Mouse (Mus musculus): ENCODE measurements around the gene Raf1. TPM values are rescaled to one million over a fixed set of nuclear protein-coding genes. Genes with fewer than 3 reads are reported as not detected.
"Not testable (repeated sequence)": the region's sequence is repeated elsewhere in the genome, so short reads cannot be mapped to it uniquely, and the experiment has no call there.

Gene Raf1
- polyA plus RNA-seq, 1 experiment from 2014 or later = 110 TPM

DNA sequence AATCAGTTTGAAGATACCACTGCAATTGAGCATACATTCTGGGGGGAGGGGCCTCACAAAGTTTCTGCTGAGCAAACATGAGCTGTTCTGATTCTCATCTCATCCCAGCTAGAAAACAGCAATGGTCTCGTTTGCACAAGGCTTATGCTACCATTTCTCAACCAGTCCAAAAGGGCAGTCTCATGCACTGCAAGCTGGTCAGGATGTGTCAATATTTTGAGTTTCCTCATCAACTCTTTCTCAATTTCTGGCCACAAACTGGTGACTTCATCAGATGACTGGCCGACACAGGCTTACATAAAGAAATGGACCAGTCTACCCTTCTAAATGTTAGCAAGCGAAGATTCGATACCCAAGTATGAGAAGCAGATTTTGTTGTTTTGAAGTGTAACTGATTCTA lies 9.8 kb downstream of the Raf1 start:
- H3K4me1 ChIP-seq (ENCODE audit: control insufficient read depth, insufficient read depth, low read depth, low read length) = no peaks in the 10 kb centered on the region
- no peak overlapping the region for H3K27ac ChIP-seq (ENCODE audit: low read depth, low read length)
- H3K9me3 ChIP-seq (ENCODE audit: control insufficient read depth, low read length) = no peaks in the 10 kb centered on the region
- no peak overlapping the region for H3K4me2 ChIP-seq (ENCODE audit: low read length)
- no peak overlapping the region for H3K4me3 ChIP-seq (ENCODE audit: low read length)
- 90% methylated on average over 4 of the region's 4 CpGs for WGBS
- ATAC-seq = no peak
- H3K27me3 ChIP-seq (replicated peaks; ENCODE audit: control insufficient read depth, insufficient read depth, low read length) = no peaks in the 10 kb centered on the region
- no peaks in the 10 kb centered on the region for H3K36me3 ChIP-seq (ENCODE audit: control insufficient read depth, insufficient read depth, low read length)
- H3K9ac ChIP-seq (ENCODE audit: low read depth, low read length) = no peak overlapping the region

DNA sequence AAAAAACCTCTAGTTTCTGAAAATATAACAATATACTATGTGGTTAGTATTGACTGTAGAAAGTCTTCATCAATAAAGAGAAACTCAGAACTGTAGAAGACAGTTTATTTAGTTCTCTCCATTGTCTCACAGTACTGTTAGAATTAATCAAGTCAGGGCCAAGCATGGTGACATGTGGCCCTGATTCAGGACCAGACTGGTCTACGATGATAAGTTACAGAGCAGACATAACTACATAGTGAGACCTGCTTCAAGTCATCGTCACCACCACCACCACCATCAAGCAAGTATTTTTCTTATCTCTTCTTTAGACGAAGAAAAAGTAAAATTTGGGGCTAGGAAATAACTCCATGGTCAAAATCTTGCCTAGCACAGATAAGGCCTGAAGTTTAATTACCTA lies 12.2 kb downstream of the Raf1 start:
- Histone ChIP-seq H3K4me2 (ENCODE audit: low read length) (no peak overlapping the region), H3K27ac (ENCODE audit: low read depth, low read length) (no peak overlapping the region), H3K4me1 (ENCODE audit: control insufficient read depth, insufficient read depth, low read depth, low read length) (no peaks in the 10 kb centered on the region), H3K9me3 (ENCODE audit: control insufficient read depth, low read length) (no peaks in the 10 kb centered on the region), H3K9ac (ENCODE audit: low read depth, low read length) (no peak overlapping the region), H3K36me3 (ENCODE audit: control insufficient read depth, insufficient read depth, low read length) (no peaks in the 10 kb centered on the region), H3K4me3 (ENCODE audit: low read length) (no peak overlapping the region), H3K27me3 (replicated peaks; ENCODE audit: control insufficient read depth, insufficient read depth, low read length) (no peaks in the 10 kb centered on the region)
- WGBS = 91% methylated on average over 3 of the region's 3 CpGs
- no peak for ATAC-seq

DNA sequence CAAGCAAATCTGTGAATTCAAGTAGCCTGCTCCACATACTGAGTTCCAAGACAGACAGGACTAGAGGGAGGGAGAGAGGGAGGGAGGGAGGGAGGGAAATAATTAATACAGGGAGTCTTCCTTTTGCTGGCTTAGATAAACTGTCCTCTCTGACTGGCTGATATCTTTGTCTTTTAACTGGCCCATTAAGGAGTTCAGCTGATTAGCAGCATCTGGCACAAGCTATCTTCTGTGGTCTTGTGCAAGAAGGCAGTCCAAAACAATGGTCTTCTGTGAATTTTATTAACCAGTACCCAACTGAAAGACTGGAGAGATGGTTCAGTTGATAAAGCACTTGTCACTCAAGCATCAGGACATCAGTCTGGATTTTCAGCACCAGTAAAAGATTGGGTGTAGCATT lies 17.6 kb downstream of the Raf1 start:
- H3K4me1 ChIP-seq (ENCODE audit: control insufficient read depth, insufficient read depth, low read depth, low read length) = peaks cover 6% of the 10 kb centered on the region; the same call in 1 of the 2 replicates
- no peaks in the 10 kb centered on the region for H3K9me3 ChIP-seq (ENCODE audit: control insufficient read depth, low read length)
- H3K9ac ChIP-seq (ENCODE audit: low read depth, low read length) = no peak overlapping the region
- H3K27ac ChIP-seq (ENCODE audit: low read depth, low read length) = no peak overlapping the region
- no peak overlapping the region for H3K4me3 ChIP-seq (ENCODE audit: low read length)
- H3K36me3 ChIP-seq (ENCODE audit: control insufficient read depth, insufficient read depth, low read length) = no peaks in the 10 kb centered on the region
- H3K27me3 ChIP-seq (replicated peaks; ENCODE audit: control insufficient read depth, insufficient read depth, low read length) = no peaks in the 10 kb centered on the region
- H3K4me2 ChIP-seq (ENCODE audit: low read length) = no peak overlapping the region
- no peak for ATAC-seq

DNA sequence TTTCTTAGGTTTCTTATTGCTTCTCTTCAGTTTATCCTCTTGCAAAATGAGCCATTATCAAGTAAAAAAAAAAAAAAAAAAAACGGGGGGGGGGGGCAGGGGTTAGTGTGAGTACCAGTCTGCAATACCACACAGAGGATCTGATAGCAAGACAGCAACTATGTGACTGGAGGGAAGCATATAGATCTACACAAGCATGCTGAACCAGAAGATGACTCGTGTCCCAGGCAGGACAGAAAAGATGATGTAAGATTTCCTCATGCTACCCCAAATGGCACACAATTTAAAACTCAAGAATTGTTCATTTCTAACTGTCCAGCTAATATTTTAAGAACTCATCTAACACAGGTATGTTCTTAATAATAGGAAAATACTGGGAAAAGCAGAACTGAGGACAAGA lies 22.5 kb downstream of the Raf1 start:
- Histone ChIP-seq H3K9me3 (ENCODE audit: control insufficient read depth, low read length) (no peaks in the 10 kb centered on the region), H3K36me3 (ENCODE audit: control insufficient read depth, insufficient read depth, low read length) (no peaks in the 10 kb centered on the region), H3K4me3 (ENCODE audit: low read length) (no peak overlapping the region), H3K9ac (ENCODE audit: low read depth, low read length) (no peak overlapping the region), H3K4me2 (ENCODE audit: low read length) (no peak overlapping the region), H3K27ac (ENCODE audit: low read depth, low read length) (no peak overlapping the region), H3K27me3 (replicated peaks; ENCODE audit: control insufficient read depth, insufficient read depth, low read length) (no peaks in the 10 kb centered on the region), H3K4me1 (ENCODE audit: control insufficient read depth, insufficient read depth, low read depth, low read length) (peaks cover 16% of the 10 kb centered on the region)
- no peak for ATAC-seq
- 81% methylated on average over 1 of the region's 2 CpGs for WGBS

DNA sequence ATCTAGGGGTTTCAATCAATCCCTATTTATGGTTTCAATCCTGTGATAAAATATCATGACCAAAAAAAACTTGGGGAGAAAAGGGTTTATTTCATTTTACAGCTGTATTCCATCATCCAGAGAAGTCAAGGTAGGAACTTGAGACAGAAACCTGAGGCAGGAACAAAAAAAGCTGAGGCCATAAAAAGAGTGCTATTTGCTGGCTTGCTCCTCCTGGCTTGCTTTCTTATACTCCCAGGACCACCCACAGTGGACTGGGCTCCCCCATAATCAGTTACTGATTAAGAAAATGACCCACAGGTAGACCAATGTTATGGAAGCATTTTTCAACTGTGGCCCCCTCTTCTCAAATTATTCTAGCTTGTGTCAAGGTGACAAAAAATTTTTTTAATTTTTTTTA lies 24.7 kb downstream of the Raf1 start:
- Histone ChIP-seq H3K27me3 (replicated peaks; ENCODE audit: control insufficient read depth, insufficient read depth, low read length) (no peaks in the 10 kb centered on the region), H3K27ac (ENCODE audit: low read depth, low read length) (no peak overlapping the region), H3K9me3 (ENCODE audit: control insufficient read depth, low read length) (no peaks in the 10 kb centered on the region), H3K36me3 (ENCODE audit: control insufficient read depth, insufficient read depth, low read length) (no peaks in the 10 kb centered on the region), H3K4me1 (ENCODE audit: control insufficient read depth, insufficient read depth, low read depth, low read length) (peaks cover 14% of the 10 kb centered on the region), H3K9ac (ENCODE audit: low read depth, low read length) (no peak overlapping the region), H3K4me3 (ENCODE audit: low read length) (no peak overlapping the region), H3K4me2 (ENCODE audit: low read length) (no peak overlapping the region)
- no peak for ATAC-seq

DNA sequence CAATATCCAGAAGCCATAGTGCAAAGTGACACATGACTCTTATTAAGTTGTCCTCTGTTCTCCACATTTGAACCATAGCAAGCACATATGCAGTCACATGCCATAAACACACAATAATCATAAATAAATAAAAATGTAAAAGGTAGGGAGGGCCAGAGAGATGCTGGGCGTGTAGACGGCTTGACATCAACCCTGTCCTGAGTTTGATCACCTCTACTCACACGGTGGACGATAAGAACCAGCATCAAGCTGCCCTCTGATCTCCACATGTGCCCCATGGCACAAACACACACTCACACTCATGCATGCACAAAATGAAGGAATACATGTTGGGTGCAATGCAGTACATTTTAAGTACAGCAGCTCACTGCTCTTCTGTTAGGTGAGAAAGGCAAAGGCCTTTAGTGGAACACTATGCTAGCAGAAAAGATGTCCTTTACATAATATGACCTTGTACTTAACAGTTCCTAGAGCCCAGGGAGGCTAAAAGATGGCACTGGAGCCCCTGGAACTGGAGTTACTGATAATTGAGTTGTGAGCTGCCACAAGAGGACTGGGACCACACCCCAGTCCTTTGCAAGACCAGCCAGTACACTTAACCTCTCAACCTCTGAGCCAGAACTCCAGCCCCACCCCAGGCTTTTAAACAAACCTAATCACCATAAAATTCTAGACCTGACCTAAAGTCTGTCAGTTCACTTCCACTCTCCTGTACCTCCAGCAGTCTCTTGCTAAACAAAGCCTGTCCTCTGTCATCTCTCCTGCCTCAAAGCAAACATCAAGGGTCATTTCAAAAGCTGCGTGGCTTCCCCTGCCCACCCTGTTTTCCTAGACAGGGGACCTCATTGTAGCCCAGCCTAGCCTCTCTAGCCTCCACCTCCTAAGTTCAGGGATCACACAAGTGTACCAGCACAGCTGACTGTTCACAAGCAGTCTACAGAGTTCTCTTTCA lies 25.7 kb downstream of the Raf1 start:
- H3K36me3 ChIP-seq (ENCODE audit: control insufficient read depth, insufficient read depth, low read length) = no peaks in the 10 kb centered on the region
- H3K27me3 ChIP-seq (replicated peaks; ENCODE audit: control insufficient read depth, insufficient read depth, low read length) = no peaks in the 10 kb centered on the region
- no peak overlapping the region for H3K27ac ChIP-seq (ENCODE audit: low read depth, low read length)
- no peak overlapping the region for H3K4me3 ChIP-seq (ENCODE audit: low read length)
- no peaks in the 10 kb centered on the region for H3K9me3 ChIP-seq (ENCODE audit: control insufficient read depth, low read length)
- H3K4me2 ChIP-seq (ENCODE audit: low read length) = no peak overlapping the region
- peak; percentile 34; the same call in 1 of the 2 replicates for ATAC-seq
- H3K9ac ChIP-seq (ENCODE audit: low read depth, low read length) = no peak overlapping the region
- H3K4me1 ChIP-seq (ENCODE audit: control insufficient read depth, insufficient read depth, low read depth, low read length) = peaks cover 12% of the 10 kb centered on the region
- 57% methylated on average over 5 of the region's 5 CpGs for WGBS

DNA sequence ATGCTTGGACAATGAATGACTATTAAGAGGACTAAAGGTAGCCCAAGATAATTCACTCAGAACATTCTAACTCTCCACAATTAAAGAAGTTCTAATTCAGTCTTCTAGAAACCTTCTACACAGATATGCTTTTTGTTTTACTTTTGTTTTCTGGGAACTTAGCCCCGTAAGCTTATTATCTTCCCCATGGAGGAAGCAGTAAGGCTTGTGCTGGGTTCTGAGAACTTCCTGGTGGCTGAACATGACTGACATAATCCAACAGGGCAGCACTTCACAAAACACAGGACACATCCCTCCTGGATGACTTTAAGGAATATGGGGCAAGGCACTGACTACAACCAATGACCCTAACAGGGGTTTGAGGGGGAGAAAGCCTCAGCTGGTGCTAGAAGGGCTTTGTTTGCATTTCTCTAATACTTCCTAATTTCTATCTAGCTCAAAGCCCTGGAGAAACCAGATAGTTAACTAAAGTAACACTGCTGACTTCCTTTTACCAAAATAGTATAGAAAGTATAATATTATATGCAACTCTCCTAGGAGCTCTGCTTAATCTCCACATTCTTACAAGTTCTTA lies 26.6 kb downstream of the Raf1 start:
- H3K4me3 ChIP-seq (ENCODE audit: low read length) = no peak overlapping the region
- ATAC-seq = no peak
- H3K36me3 ChIP-seq (ENCODE audit: control insufficient read depth, insufficient read depth, low read length) = no peaks in the 10 kb centered on the region
- no peak overlapping the region for H3K4me2 ChIP-seq (ENCODE audit: low read length)
- H3K27me3 ChIP-seq (replicated peaks; ENCODE audit: control insufficient read depth, insufficient read depth, low read length) = no peaks in the 10 kb centered on the region
- no peak overlapping the region for H3K27ac ChIP-seq (ENCODE audit: low read depth, low read length)
- WGBS = 82% methylated on average over 1 of the region's 1 CpGs
- H3K4me1 ChIP-seq (ENCODE audit: control insufficient read depth, insufficient read depth, low read depth, low read length) = peaks cover 12% of the 10 kb centered on the region
- no peak overlapping the region for H3K9ac ChIP-seq (ENCODE audit: low read depth, low read length)
- H3K9me3 ChIP-seq (ENCODE audit: control insufficient read depth, low read length) = no peaks in the 10 kb centered on the region

DNA sequence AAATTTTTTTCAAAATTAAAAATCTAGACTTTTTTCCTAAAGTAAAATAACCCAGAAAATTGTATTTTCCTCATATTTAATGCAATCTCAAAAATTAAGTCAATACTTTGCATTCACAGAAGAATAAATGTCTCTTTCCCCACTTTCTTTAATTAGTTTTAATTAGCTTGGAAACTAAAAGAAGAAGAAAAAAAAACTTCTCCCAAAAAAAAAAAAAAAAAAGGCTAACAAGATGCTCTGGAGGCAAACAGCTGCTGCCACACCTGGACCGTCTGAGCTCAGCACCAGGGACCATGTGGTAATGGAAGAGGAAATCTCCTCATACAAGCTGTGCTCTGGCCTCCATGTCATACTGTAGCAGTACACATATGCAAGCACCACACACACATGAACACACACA lies 33.1 kb downstream of the Raf1 start:
- 57% methylated on average over 1 of the region's 1 CpGs for WGBS
- no peak overlapping the region for H3K4me2 ChIP-seq (ENCODE audit: low read length)
- no peak for ATAC-seq

DNA sequence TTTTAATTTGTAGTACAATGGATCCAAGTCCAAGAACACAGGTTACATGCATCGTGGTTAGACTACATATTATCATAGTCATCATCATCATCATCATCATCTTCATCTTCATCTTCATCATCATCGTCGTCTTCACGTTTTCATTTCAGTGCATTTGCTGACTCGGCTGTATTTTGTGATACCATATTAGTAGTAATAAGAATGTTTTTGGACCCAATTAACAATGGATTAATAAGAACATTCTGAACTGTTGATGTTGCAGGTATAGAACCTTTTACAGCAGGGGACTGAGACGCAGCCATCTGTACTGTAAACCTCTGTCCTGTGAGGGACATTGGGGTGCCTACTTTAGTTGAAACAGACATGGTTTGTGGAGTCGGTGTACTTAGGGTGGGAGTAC lies 38.2 kb downstream of the Raf1 start:
- H3K36me3 ChIP-seq (ENCODE audit: control insufficient read depth, insufficient read depth, low read length) = peaks cover 24% of the 10 kb centered on the region; the same call in 1 of the 2 replicates
- 94% methylated on average over 7 of the region's 7 CpGs for WGBS
- H3K4me1 ChIP-seq (ENCODE audit: control insufficient read depth, insufficient read depth, low read depth, low read length) = not testable (repeated sequence)

More for the DNA sequence above, 33.1 kb downstream of the Raf1 start:
- Histone ChIP-seq H3K4me3 (ENCODE audit: low read length) (no peak overlapping the region), H3K4me1 (ENCODE audit: control insufficient read depth, insufficient read depth, low read depth, low read length) (no peaks in the 10 kb centered on the region), H3K36me3 (ENCODE audit: control insufficient read depth, insufficient read depth, low read length) (no peaks in the 10 kb centered on the region), H3K9ac (ENCODE audit: low read depth, low read length) (no peak overlapping the region), H3K27ac (ENCODE audit: low read depth, low read length) (no peak overlapping the region), H3K9me3 (ENCODE audit: control insufficient read depth, low read length) (no peaks in the 10 kb centered on the region), H3K27me3 (replicated peaks; ENCODE audit: control insufficient read depth, insufficient read depth, low read length) (no peaks in the 10 kb centered on the region)

More for the DNA sequence above, 38.2 kb downstream of the Raf1 start:
- H3K4me3 ChIP-seq (ENCODE audit: low read length); H3K4me2 ChIP-seq (ENCODE audit: low read length); H3K27me3 ChIP-seq (replicated peaks; ENCODE audit: control insufficient read depth, insufficient read depth, low read length); H3K9ac ChIP-seq (ENCODE audit: low read depth, low read length); ATAC-seq; H3K9me3 ChIP-seq (ENCODE audit: control insufficient read depth, low read length); H3K27ac ChIP-seq (ENCODE audit: low read depth, low read length): not testable (repeated sequence)
